Mouse (Mus musculus) lung, adult 18-20 months (tissue): Measurements from ENCODE around the gene Msh5.

ENCODE experiments used
- DNase-seq, 2 experiments: peaks; one replicate each; pipeline ENCODE4 v3.0.0; 2022; ENCODE audit warnings: mixed read lengths in 2 of 2

The Msh5 gene

GRCm38 (mm10) chr17:35068213-35068914 is 21.8 kb upstream of the Msh5 start:
- peak in 1 of 2 experiments; percentile 59 for DNase-seq

- DNase-seq: no peak
Observed at GRCm38 (mm10) chr17:35066084-35066483, 19.5 kb upstream of the Msh5 start, which contains the start of gene Mpig6b. Gene Mpig6b (minus strand): TSS chr17:35066184.

- peak; percentile 89 to 93 for DNase-seq
Observed at GRCm38 (mm10) chr17:35064951-35065947, 18.7 kb upstream of the Msh5 start, which contains the start of gene Ly6g6c. Gene Ly6g6c (plus strand): TSS chr17:35065388.

- no peak for DNase-seq
Observed at GRCm38 (mm10) chr17:35064378-35064877, 17.9 kb upstream of the Msh5 start.

GRCm38 (mm10) chr17:35063466-35063865 is 16.9 kb upstream of the Msh5 start:
- DNase-seq: no peak

- DNase-seq: no peak
Observed at GRCm38 (mm10) chr17:35061299-35061698, 14.8 kb upstream of the Msh5 start.

- DNase-seq: peak; percentile 53 to 62
Observed at GRCm38 (mm10) chr17:35060737-35061297, 14.3 kb upstream of the Msh5 start.

GRCm38 (mm10) chr17:35060071-35060470 is 13.5 kb upstream of the Msh5 start:
- DNase-seq: no peak

GRCm38 (mm10) chr17:35058911-35059892 is 12.7 kb upstream of the Msh5 start, which contains the start of gene Ddah2:
Gene Ddah2 (plus strand): TSS chr17:35059035.
- DNase-seq: peak; percentile 88 to 92

GRCm38 (mm10) chr17:35058316-35058715 is 11.8 kb upstream of the Msh5 start:
- DNase-seq: no peak

- no peak for DNase-seq
Observed at GRCm38 (mm10) chr17:35057090-35057489, 10.5 kb upstream of the Msh5 start.

GRCm38 (mm10) chr17:35055691-35056495 is 9.3 kb upstream of the Msh5 start:
- DNase-seq: no peak

GRCm38 (mm10) chr17:35052271-35052798 is 5.8 kb upstream of the Msh5 start:
- no peak for DNase-seq

GRCm38 (mm10) chr17:35051156-35052086 is 4.9 kb upstream of the Msh5 start:
- DNase-seq: peak; percentile 86 to 90

- DNase-seq: peak; percentile 88
Observed at GRCm38 (mm10) chr17:35050126-35050750, 3.7 kb upstream of the Msh5 start.

- peak; percentile 60 to 70 for DNase-seq
Observed at GRCm38 (mm10) chr17:35049561-35050016, 3.0 kb upstream of the Msh5 start, which contains the start of gene Clic1. Gene Clic1 (plus strand): TSS chr17:35049966.

- DNase-seq: no peak
Observed at GRCm38 (mm10) chr17:35048932-35049440, 2.4 kb upstream of the Msh5 start.
